Mouse (Mus musculus) brain, embryonic 14.5 days (tissue): ENCODE measurements around the gene Rac2. TPM values are rescaled to one million over a fixed set of nuclear protein-coding genes. Genes with fewer than 3 reads are reported as not detected.

Experiments
- DNase-seq: peaks from one replicate; pipeline ENCODE4 v3.0.0-alpha.2; 2011; ENCODE audit warnings: low read depth
- CTCF ChIP-seq: fragments of 200-500 bp; IDR thresholded peaks from 2 replicates; pipeline ENCODE4 v1.5.1; 2012; ENCODE audit warnings: inconsistent platforms, mild to moderate bottlenecking, moderate library complexity, borderline replicate concordance; ENCODE audit not compliant: insufficient read depth, insufficient read length; ENCODE audit errors: extremely low read depth
- POLR2A ChIP-seq: fragments of 200-500 bp; IDR thresholded peaks from 2 replicates; pipeline ENCODE4 v1.6.1; 2012; ENCODE audit warnings: mild to moderate bottlenecking, inconsistent platforms, borderline replicate concordance; ENCODE audit not compliant: poor library complexity, insufficient read depth, insufficient read length, severe bottlenecking; ENCODE audit errors: extremely low read depth
- polyA plus RNA-seq: library from polyadenylated mRNA; depleted of rRNA; stranded (reverse); fragments of >200 nt; gene quantifications from 2 replicates; pipeline ENCODE4 v1.2.3, GENCODE M21; 2012; rRNA removed

The Rac2 gene
- polyA plus RNA-seq: 5.5 and 9.0 TPM in 2 replicates

DNA sequence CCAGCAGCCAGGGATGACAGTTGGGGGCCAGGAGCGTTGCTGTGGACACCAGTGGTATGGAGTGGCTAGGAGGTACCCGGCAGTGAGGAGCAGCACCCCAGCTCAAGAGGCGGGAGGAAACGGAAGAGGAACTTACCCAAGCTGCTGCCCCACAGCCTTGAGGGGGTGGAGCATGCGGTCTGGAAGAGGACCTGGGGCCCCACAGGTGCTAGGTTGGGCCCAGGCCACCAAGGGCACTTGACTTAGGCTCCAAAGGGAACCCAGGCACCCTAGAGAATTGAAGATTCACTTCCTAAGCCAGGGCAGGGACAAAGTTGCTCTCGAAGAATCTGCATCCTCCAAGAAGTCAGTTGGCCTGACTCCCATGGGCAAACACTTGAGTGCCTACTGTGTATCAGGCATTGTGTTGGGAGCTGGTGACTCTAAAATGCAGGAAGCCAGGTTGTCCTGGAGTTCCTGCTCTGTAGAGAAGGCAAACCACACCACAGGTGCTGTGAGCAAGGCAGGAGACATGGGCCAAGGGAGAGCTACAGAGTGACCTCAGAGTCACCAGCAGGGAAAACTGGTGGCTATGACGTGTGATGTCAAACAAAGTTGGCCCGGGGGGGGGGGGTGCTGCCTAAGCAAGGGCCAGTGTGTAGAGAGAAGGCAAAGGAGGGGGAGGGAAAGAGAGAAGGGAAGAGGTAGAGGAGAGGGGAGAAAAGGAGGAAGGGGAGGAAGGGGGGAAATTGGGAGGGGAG lies at the start of gene Rac2:
Gene Rac2, minus strand, starts transcription at position 126 of the 740 bp plus-strand sequence.
- DNase-seq: no peak
- TF ChIP-seq CTCF: no peak
- TF ChIP-seq POLR2A: no peak

DNA sequence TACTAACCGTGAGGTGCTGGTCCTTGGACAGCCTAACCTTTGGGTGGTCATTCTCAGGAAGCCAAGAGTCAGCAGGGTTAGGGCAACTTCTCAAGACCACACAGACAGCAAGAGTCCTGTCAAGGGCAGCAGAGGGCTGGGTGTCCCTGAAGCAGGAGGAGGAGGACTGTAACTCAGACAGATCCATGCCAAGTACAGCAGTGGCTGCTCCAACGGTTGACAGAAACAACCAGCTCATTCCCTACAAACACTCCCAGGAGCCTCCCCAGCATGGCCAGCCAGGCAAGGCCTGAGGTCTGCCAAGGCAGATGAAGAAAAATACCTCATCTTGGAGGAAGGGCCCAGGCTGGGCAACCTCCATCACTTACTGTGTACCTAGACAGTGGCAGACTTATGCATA lies 44.4 kb upstream of the Rac2 start:
- DNase-seq: no peak
- no peak for TF ChIP-seq CTCF
- no peak for TF ChIP-seq POLR2A

GRCm38 (mm10) chr15:78614536-78614935 lies 42.0 kb upstream of the Rac2 start:
- TF ChIP-seq POLR2A: no peak
- TF ChIP-seq CTCF: no peak
- DNase-seq: no peak

DNA sequence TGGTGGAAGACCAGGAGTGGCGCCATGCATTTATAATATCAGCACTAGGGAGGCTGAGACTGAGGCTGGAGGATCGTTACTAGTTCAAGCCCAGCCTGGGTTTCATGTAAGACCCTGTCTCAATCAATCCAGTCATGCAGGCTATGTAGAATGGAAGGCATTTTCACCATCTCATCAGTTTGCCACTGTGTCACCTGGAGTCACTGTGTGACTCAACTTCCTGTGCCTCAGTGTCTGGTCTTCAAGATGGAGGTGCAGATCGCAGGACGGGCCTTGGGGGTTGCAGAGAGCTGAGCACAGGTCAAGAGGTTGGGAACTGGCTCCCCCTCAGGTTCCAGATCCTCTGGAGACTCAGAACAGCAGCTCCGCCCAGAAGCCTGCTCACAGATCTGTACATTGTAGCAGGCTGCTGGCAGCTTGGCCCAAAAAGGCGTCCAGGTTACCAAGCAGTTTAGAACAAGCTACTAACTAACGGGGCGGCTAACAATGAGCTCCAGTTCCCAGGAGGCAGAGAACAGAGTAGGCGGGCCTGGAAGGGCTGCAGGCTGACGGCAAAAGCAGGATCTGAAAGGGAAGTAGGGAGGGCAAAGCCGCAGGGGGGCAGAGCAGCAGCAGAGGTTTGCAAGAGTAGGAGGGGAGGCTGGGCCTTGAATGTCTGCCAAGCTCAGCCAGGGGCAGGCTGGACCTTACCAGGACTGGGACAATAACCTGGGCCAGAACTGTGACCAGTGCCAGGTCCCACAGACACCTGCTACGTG lies 38.3 kb upstream of the Rac2 start:
- TF ChIP-seq POLR2A (no peak), CTCF (no peak)
- DNase-seq: peak; percentile 85

- DNase-seq: no peak
- TF ChIP-seq CTCF: no peak
- no peak for TF ChIP-seq POLR2A
These were observed 34.9 kb upstream of the Rac2 start for GRCm38 (mm10) chr15:78607463-78607862.

GRCm38 (mm10) chr15:78606059-78606458 lies 33.5 kb upstream of the Rac2 start:
- no peak for TF ChIP-seq POLR2A
- TF ChIP-seq CTCF: no peak
- DNase-seq: peak; percentile 71

GRCm38 (mm10) chr15:78605371-78605791 lies 32.8 kb upstream of the Rac2 start:
- TF ChIP-seq CTCF (no peak), POLR2A (no peak)
- DNase-seq: no peak

GRCm38 (mm10) chr15:78604255-78604654 lies 31.7 kb upstream of the Rac2 start:
- TF ChIP-seq POLR2A (no peak), CTCF (no peak)
- no peak for DNase-seq

GRCm38 (mm10) chr15:78601180-78601579 lies 28.6 kb upstream of the Rac2 start:
- DNase-seq: no peak

DNA sequence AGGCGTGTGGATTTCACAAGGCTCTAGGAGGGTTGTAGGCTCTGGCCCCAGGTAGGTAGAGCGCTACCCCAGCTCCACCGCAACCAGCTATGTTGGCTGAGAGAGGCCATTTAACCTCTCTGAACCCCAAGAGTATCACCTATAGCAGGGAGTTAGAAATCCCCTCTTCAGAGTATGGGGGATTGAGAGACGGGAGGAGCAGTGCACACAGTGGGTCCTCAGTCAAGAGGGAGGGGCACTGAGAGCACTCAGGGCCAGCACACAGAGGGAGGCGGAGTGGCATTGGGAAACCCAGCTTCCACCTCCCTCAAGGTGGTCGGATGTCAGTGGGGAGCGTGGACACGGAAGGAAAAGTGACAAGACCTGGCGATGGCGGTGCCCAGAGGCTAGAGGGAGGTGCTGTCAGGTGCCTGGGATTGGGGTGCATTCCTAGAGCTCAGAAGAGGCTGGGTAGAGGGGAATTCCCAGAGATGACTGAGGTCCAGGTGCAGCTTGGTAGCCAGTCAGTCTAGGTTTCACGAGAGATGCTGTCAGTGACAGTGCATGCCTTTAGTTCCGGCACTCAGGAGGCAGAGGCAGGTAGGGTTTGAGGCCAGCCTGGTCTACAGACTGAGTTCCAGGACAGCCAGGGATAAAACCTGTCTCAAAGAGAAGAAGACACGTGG lies 27.1 kb upstream of the Rac2 start:
- no peak for DNase-seq
- TF ChIP-seq POLR2A (no peak), CTCF (no peak)

More at GRCm38 (mm10) chr15:78601180-78601579, 28.6 kb upstream of the Rac2 start:
- TF ChIP-seq POLR2A (no peak), CTCF (no peak)

GRCm38 (mm10) chr15:78599124-78599523 lies 26.5 kb upstream of the Rac2 start:
- no peak for DNase-seq
- TF ChIP-seq POLR2A (no peak), CTCF (no peak)

- no peak for DNase-seq
- TF ChIP-seq POLR2A (no peak), CTCF (no peak)
These were observed 25.1 kb upstream of the Rac2 start for GRCm38 (mm10) chr15:78597729-78598128.

DNA sequence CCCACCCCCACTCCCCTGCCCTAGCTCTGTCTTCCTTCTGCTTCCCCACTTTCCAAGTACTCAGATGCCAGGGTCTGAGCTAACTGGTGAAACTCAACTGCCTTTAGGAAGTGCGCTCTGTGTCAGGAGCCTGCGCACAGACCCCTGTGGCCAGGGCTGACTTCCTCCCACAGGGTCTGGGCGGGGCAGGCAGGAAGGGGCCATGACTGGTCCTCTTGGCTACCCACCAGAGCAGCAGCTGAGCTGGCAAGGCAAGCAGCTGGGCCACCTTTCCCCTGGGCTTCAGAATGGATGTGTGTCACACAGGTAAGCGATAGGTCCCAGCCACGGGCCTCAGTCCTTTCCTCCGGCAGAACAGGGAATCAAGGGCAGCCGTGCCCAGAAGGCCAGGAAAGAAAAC lies 24.3 kb upstream of the Rac2 start, which contains the start of gene Cyth4:
Gene Cyth4, plus strand, starts transcription at position 134 of the 400 bp plus-strand sequence.
- TF ChIP-seq CTCF: no peak
- TF ChIP-seq POLR2A: no peak
- no peak for DNase-seq
